Mouse (Mus musculus) heart, embryonic 13.5 days (tissue): ENCODE data around the gene Rab11b. TPM values are rescaled to one million over a fixed set of nuclear protein-coding genes. Genes with fewer than 3 reads are reported as not detected.

Experiments used
- ATAC-seq: fragments of 200-750 bp; cut with Nextera tagmentation; 2 replicates; pipeline ENCODE4 v1.8.0; 2017; ENCODE audit warnings: moderate TSS enrichment; ENCODE audit not compliant: insufficient number of reproducible peaks, low FRiP score, low TSS enrichment; ENCODE audit errors: extremely low read depth
- H3K27ac ChIP-seq: fragments of 300-500 bp; sonication (generic); replicated peaks from 2 replicates; pipeline ENCODE4 v1.5.1; 2015; ENCODE audit warnings: moderate library complexity, mild to moderate bottlenecking, inconsistent platforms
- H3K27me3 ChIP-seq: fragments of 300-500 bp; sonication (generic); replicated peaks from 2 replicates; pipeline ENCODE4 v1.6.1; 2015; ENCODE audit warnings: mild to moderate bottlenecking, inconsistent platforms
- H3K36me3 ChIP-seq: fragments of 300-500 bp; sonication (generic); 2 replicates; pipeline ENCODE4 v1.6.1; 2015; ENCODE audit warnings: mild to moderate bottlenecking, inconsistent platforms
- H3K4me1 ChIP-seq: fragments of 300-500 bp; sonication (generic); 2 replicates; pipeline ENCODE4 v1.6.1; 2015; ENCODE audit warnings: inconsistent platforms
- H3K4me2 ChIP-seq: fragments of 300-500 bp; sonication (generic); 2 replicates; pipeline ENCODE4 v1.6.1; 2015; ENCODE audit warnings: inconsistent platforms, mild to moderate bottlenecking, moderate library complexity
- H3K4me3 ChIP-seq: fragments of 300-500 bp; sonication (generic); 2 replicates; pipeline ENCODE4 v1.5.1; 2015; ENCODE audit warnings: moderate library complexity, mild to moderate bottlenecking, inconsistent platforms
- H3K9ac ChIP-seq: fragments of 300-500 bp; sonication (generic); 2 replicates; pipeline ENCODE4 v1.6.1; 2015; ENCODE audit warnings: inconsistent platforms, mild to moderate bottlenecking, moderate library complexity
- H3K9me3 ChIP-seq: fragments of 300-500 bp; sonication (generic); 2 replicates; pipeline ENCODE4 v1.6.1; 2016; ENCODE audit warnings: inconsistent platforms
- WGBS: fragments of 180-500 bp; shearing (Covaris S2); methylation state at CpG from one replicate; pipeline ENCODE4 v1.1.7; 2015; ENCODE audit warnings: mixed read lengths; 5-methylcytosine and 5-hydroxymethylcytosine counted together
- polyA plus RNA-seq: library from polyadenylated mRNA; unstranded; fragments of >200 nt; fragmentation: Nextera tagmentation; extraction: Ambion mirVana; gene quantifications from 2 replicates; pipeline ENCODE4 v1.2.1, GENCODE M21; 2015

The Rab11b gene
- polyA plus RNA-seq, 1 experiment from 2014 or later = 318 TPM

- ATAC-seq = no peak
- 0 out of 2 replicates have a peak overlapping the region, but pooled peaks have one; percentile 16 for H3K9ac ChIP-seq
- H3K9me3 ChIP-seq = no peaks in the 10 kb centered on the region
- H3K36me3 ChIP-seq = no peaks in the 10 kb centered on the region
- 0 out of 2 replicates have a peak overlapping the region, but pooled peaks have one; percentile 8 for H3K4me2 ChIP-seq
- H3K4me1 ChIP-seq = peaks cover 67% of the 10 kb centered on the region
- H3K27me3 ChIP-seq = peaks cover 29% of the 10 kb centered on the region
- H3K4me3 ChIP-seq = no peak overlapping the region
- peak overlapping the region; percentile 29 for H3K27ac ChIP-seq
These were observed 23.1 kb upstream of the Rab11b start for GRCm38 (mm10) chr17:33783408-33783807.

- Histone ChIP-seq H3K9ac (peak overlapping the region; percentile 79), H3K4me2 (peak overlapping the region; percentile 79), H3K27ac (peak overlapping the region; percentile 90; the same call in 1 of the 2 replicates), H3K4me1 (peaks cover 73% of the 10 kb centered on the region), H3K9me3 (no peaks in the 10 kb centered on the region), H3K36me3 (peaks cover 11% of the 10 kb centered on the region), H3K27me3 (peaks cover 25% of the 10 kb centered on the region), H3K4me3 (peak overlapping the region; percentile 54)
- 27% methylated on average over 4 of the region's 4 CpGs for WGBS
- no peak for ATAC-seq
These were observed 21.7 kb upstream of the Rab11b start for GRCm38 (mm10) chr17:33782067-33782466.

- H3K9ac ChIP-seq = peak within 1 kb of the TSS; percentile 79
- WGBS = 2% methylated on average over 50 of the region's 50 CpGs
- peaks cover 73% of the 10 kb centered on the region for H3K4me1 ChIP-seq
- peaks cover 19% of the 10 kb centered on the region for H3K27me3 ChIP-seq
- peak within 1 kb of the TSS; percentile 54 for H3K4me3 ChIP-seq
- peak within 1 kb of the TSS; percentile 90 for H3K27ac ChIP-seq
- no peaks in the 10 kb centered on the region for H3K9me3 ChIP-seq
- ATAC-seq = peak; percentile 26; the same call in 1 of the 2 replicates
- peak within 1 kb of the TSS; percentile 79 for H3K4me2 ChIP-seq
- H3K36me3 ChIP-seq = peaks cover 18% of the 10 kb centered on the region
These were observed 21.0 kb upstream of the Rab11b start, which contains the start of gene Angptl4 for GRCm38 (mm10) chr17:33781124-33781977. Gene Angptl4, minus strand, starts transcription at chr17:33781830.

GRCm38 (mm10) chr17:33780431-33780830, 20.1 kb upstream of the Rab11b start:
- Histone ChIP-seq H3K9me3 (no peaks in the 10 kb centered on the region), H3K4me2 (peak overlapping the region; percentile 79), H3K4me1 (peaks cover 73% of the 10 kb centered on the region), H3K27me3 (peaks cover 14% of the 10 kb centered on the region), H3K4me3 (peak overlapping the region; percentile 54), H3K9ac (peak overlapping the region; percentile 79; the same call in 1 of the 2 replicates), H3K36me3 (peaks cover 27% of the 10 kb centered on the region), H3K27ac (peak overlapping the region; percentile 90)
- 65% methylated on average over 5 of the region's 5 CpGs for WGBS
- ATAC-seq = no peak

- H3K36me3 ChIP-seq = peaks cover 32% of the 10 kb centered on the region
- peak overlapping the region; percentile 90 for H3K27ac ChIP-seq
- H3K4me1 ChIP-seq = peaks cover 69% of the 10 kb centered on the region
- ATAC-seq = no peak
- H3K4me3 ChIP-seq = peak overlapping the region; percentile 54
- H3K9me3 ChIP-seq = no peaks in the 10 kb centered on the region
- peak overlapping the region; percentile 79 for H3K4me2 ChIP-seq
- WGBS = 79% methylated on average over 5 of the region's 5 CpGs
- peaks cover 9% of the 10 kb centered on the region for H3K27me3 ChIP-seq
- no peak overlapping the region for H3K9ac ChIP-seq
These were observed 19.6 kb upstream of the Rab11b start for GRCm38 (mm10) chr17:33779967-33780295.

- peak overlapping the region; percentile 90 for H3K27ac ChIP-seq
- H3K4me1 ChIP-seq = peaks cover 64% of the 10 kb centered on the region
- peak overlapping the region; percentile 37 for H3K9ac ChIP-seq
- H3K4me3 ChIP-seq = peak overlapping the region; percentile 54
- H3K36me3 ChIP-seq = peaks cover 35% of the 10 kb centered on the region
- peak overlapping the region; percentile 79 for H3K4me2 ChIP-seq
- H3K9me3 ChIP-seq = no peaks in the 10 kb centered on the region
- WGBS = 36% methylated on average over 9 of the region's 9 CpGs
- peak; percentile 78 for ATAC-seq
- H3K27me3 ChIP-seq = peaks cover 5% of the 10 kb centered on the region
These were observed 19.1 kb upstream of the Rab11b start for GRCm38 (mm10) chr17:33779271-33779966.

GRCm38 (mm10) chr17:33775287-33775686, 15.0 kb upstream of the Rab11b start:
- ATAC-seq = no peak
- WGBS = 90% methylated on average over 4 of the region's 4 CpGs
- H3K4me1 ChIP-seq = peaks cover 25% of the 10 kb centered on the region

GRCm38 (mm10) chr17:33774573-33775155, 14.3 kb upstream of the Rab11b start:
- Histone ChIP-seq H3K9me3 (no peaks in the 10 kb centered on the region), H3K27me3 (no peaks in the 10 kb centered on the region), H3K4me1 (peaks cover 19% of the 10 kb centered on the region), H3K36me3 (peaks cover 35% of the 10 kb centered on the region), H3K4me3 (no peak overlapping the region), H3K4me2 (no peak overlapping the region), H3K27ac (no peak overlapping the region), H3K9ac (no peak overlapping the region)
- ATAC-seq = no peak
- 83% methylated on average over 8 of the region's 8 CpGs for WGBS

More at GRCm38 (mm10) chr17:33775287-33775686, 15.0 kb upstream of the Rab11b start:
- Histone ChIP-seq H3K9ac (no peak overlapping the region), H3K27me3 (no peaks in the 10 kb centered on the region), H3K4me2 (no peak overlapping the region), H3K9me3 (no peaks in the 10 kb centered on the region), H3K27ac (no peak overlapping the region), H3K36me3 (peaks cover 35% of the 10 kb centered on the region), H3K4me3 (no peak overlapping the region)

- WGBS = 80% methylated on average over 6 of the region's 6 CpGs
- H3K4me3 ChIP-seq = no peak overlapping the region
- H3K27me3 ChIP-seq = no peaks in the 10 kb centered on the region
- H3K9me3 ChIP-seq = no peaks in the 10 kb centered on the region
- no peak overlapping the region for H3K4me2 ChIP-seq
- no peak overlapping the region for H3K27ac ChIP-seq
- peaks cover 35% of the 10 kb centered on the region for H3K36me3 ChIP-seq
- no peak for ATAC-seq
- peaks cover 12% of the 10 kb centered on the region for H3K4me1 ChIP-seq
- no peak overlapping the region for H3K9ac ChIP-seq
These were observed 13.7 kb upstream of the Rab11b start for GRCm38 (mm10) chr17:33773871-33774572.

- no peak overlapping the region for H3K4me3 ChIP-seq
These were observed 13.1 kb upstream of the Rab11b start for GRCm38 (mm10) chr17:33773426-33773825.

More at GRCm38 (mm10) chr17:33773426-33773825, 13.1 kb upstream of the Rab11b start:
- ATAC-seq = no peak
- H3K27me3 ChIP-seq = no peaks in the 10 kb centered on the region
- no peak overlapping the region for H3K4me2 ChIP-seq
- no peak overlapping the region for H3K9ac ChIP-seq
- peaks cover 35% of the 10 kb centered on the region for H3K36me3 ChIP-seq
- 72% methylated on average over 6 of the region's 6 CpGs for WGBS
- peaks cover 6% of the 10 kb centered on the region for H3K4me1 ChIP-seq
- no peak overlapping the region for H3K27ac ChIP-seq
- no peaks in the 10 kb centered on the region for H3K9me3 ChIP-seq
